Mouse (Mus musculus) E14TG2a.4 (cell line): ENCODE results near the gene Prss45.
"Not testable (repeated sequence)": the region's sequence is repeated elsewhere in the genome, so short reads cannot be mapped to it uniquely, and the experiment has no call there.

Source experiments
- H3K27me3 ChIP-seq: 2 replicates; pipeline ENCODE4 v1.6.1; 2014; ENCODE audit warnings: low read length, control low read depth; ENCODE audit not compliant: insufficient read depth
- H3K36me3 ChIP-seq: 2 replicates; pipeline ENCODE4 v1.6.1; 2014; ENCODE audit warnings: low read length, control low read depth; ENCODE audit not compliant: insufficient read depth
- H3K4me1 ChIP-seq: replicated peaks from 2 replicates; pipeline ENCODE4 v1.6.1; 2014; ENCODE audit warnings: low read depth, low read length, control low read depth
- H3K4me3 ChIP-seq: replicated peaks from 2 replicates; pipeline ENCODE4 v1.5.1; 2014; ENCODE audit warnings: mild to moderate bottlenecking, low read length
- H3K9me3 ChIP-seq: 2 replicates; pipeline ENCODE4 v1.6.1; 2014; ENCODE audit warnings: low read length, control low read depth
- CTCF ChIP-seq: conservative IDR thresholded peaks from 2 replicates; pipeline ENCODE4 v1.5.1; 2014; ENCODE audit warnings: low read length
- NANOG ChIP-seq: IDR thresholded peaks from 2 replicates; pipeline ENCODE4 v1.6.1; 2014; ENCODE audit warnings: borderline replicate concordance, low read length, mixed read lengths
- POU5F1 ChIP-seq: IDR thresholded peaks from 2 replicates; pipeline ENCODE4 v1.6.1; 2014; ENCODE audit warnings: low read length, borderline replicate concordance

Gene Prss45

DNA sequence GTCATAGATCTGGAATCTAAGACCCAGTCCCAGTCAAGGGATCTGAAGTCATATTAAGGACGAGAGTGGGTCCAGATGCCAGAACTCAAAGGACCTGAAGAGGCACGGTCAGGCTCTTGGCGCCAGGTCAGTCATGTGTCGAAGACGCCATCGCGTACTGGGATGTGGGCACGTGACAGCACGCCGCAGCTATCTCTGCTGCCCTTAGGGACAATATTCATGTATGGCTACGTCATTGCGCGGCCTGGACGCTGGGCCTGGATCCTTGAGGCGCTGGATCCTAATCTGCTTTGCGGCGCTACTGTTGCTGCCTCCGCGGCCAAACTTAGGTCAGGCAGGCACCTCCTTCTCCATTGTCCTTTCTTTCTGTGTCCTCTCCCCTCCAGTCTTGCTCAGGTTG lies at the start of gene Prss45:
Prss45 (plus strand) TSS at position 178 of the 400 bp plus-strand sequence.
- Histone ChIP-seq H3K4me3 (peak within 1 kb of the TSS; percentile 72), H3K36me3 (no peaks in the 10 kb centered on the region), H3K9me3 (no peaks in the 10 kb centered on the region), H3K4me1 (peaks cover 51% of the 10 kb centered on the region), H3K27me3 (peaks cover 17% of the 10 kb centered on the region)
- TF ChIP-seq CTCF (no peak), POU5F1 (no peak), NANOG (no peak)

GRCm38 (mm10) chr9:110788169-110788568 lies 46.2 kb upstream of the Prss45 start:
- Histone ChIP-seq H3K36me3 (peaks cover 1% of the 10 kb centered on the region; the same call in 1 of the 2 replicates), H3K9me3 (no peaks in the 10 kb centered on the region), H3K27me3 (peaks cover 5% of the 10 kb centered on the region), H3K4me3 (no peak overlapping the region), H3K4me1 (no peaks in the 10 kb centered on the region)
- TF ChIP-seq POU5F1: no peak
- peak; percentile 59 for TF ChIP-seq CTCF

DNA sequence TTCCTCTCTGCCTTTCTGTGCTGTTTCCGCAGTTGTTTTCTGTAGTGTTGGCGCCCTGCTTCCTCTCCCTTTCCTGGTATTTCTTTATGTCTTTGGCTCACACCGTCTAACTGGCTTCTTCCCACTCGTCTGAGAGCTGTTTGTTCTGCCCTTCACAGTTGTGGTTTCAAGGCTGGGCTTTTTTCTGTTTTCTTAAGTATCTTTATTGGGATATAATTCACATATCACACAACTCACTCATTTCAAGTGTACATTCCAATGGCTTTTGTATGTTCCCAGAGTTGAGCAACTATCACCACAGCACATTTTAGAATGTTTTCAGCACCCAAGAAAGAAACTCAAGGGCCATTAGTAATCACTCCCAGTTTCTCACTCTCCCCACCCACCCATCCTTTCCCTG lies 43.9 kb upstream of the Prss45 start:
- TF ChIP-seq CTCF: no peak
- Histone ChIP-seq H3K27me3 (no peaks in the 10 kb centered on the region), H3K9me3 (no peaks in the 10 kb centered on the region), H3K4me1 (no peaks in the 10 kb centered on the region), H3K4me3 (no peak overlapping the region), H3K36me3 (peaks cover 10% of the 10 kb centered on the region; the same call in 1 of the 2 replicates)

DNA sequence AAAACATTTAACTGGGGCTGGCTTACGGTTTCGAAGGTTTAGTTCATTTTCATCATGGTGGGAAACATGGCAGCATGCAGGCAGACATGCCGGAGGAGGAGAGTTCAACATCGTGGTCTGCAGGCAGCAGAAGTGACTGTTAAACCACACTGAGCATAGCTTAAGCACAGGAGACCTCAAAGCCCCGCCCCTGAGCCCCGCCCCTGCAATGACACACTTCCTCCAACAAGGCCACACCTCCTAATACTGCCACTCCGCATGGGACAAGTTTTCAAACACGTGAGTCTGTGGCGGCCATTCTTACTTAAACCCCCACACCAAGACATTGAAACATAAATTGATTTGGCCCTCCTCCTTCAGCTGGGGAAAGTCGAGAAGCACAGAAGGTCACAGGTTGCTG lies 37.4 kb upstream of the Prss45 start:
- no peaks in the 10 kb centered on the region; the same call in 1 of the 2 replicates for H3K9me3 ChIP-seq
- peaks cover 30% of the 10 kb centered on the region for H3K4me1 ChIP-seq
- peak overlapping the region; percentile 74 for H3K4me3 ChIP-seq
- H3K27me3 ChIP-seq: no peaks in the 10 kb centered on the region
- H3K36me3 ChIP-seq: peaks cover 32% of the 10 kb centered on the region
- TF ChIP-seq POU5F1 (no peak), CTCF (no peak), NANOG (no peak)

- H3K9me3 ChIP-seq: no peaks in the 10 kb centered on the region; the same call in 1 of the 2 replicates
- H3K27me3 ChIP-seq: no peaks in the 10 kb centered on the region
- no peak for TF ChIP-seq POU5F1
- TF ChIP-seq CTCF: no peak
- TF ChIP-seq NANOG: no peak
- H3K4me3 ChIP-seq: peak within 1 kb of the TSS; percentile 74
- peaks cover 35% of the 10 kb centered on the region for H3K36me3 ChIP-seq
- H3K4me1 ChIP-seq: peaks cover 30% of the 10 kb centered on the region
Measured at GRCm38 (mm10) chr9:110797866-110798265, 36.5 kb upstream of the Prss45 start, which contains the start of gene Prss42. Prss42 (plus strand) TSS chr9:110798166.

- peaks cover 28% of the 10 kb centered on the region for H3K4me1 ChIP-seq
- H3K9me3 ChIP-seq: no peaks in the 10 kb centered on the region; the same call in 1 of the 2 replicates
- no peak for TF ChIP-seq CTCF
- TF ChIP-seq POU5F1: no peak
- no peak for TF ChIP-seq NANOG
- H3K4me3 ChIP-seq: no peak overlapping the region
- H3K27me3 ChIP-seq: no peaks in the 10 kb centered on the region
- H3K36me3 ChIP-seq: peaks cover 41% of the 10 kb centered on the region
Measured at GRCm38 (mm10) chr9:110800834-110801479, 33.4 kb upstream of the Prss45 start.

- Histone ChIP-seq H3K9me3 (no peaks in the 10 kb centered on the region), H3K4me1 (peaks cover 6% of the 10 kb centered on the region), H3K4me3 (no peak overlapping the region), H3K27me3 (no peaks in the 10 kb centered on the region), H3K36me3 (peaks cover 42% of the 10 kb centered on the region)
- no peak for TF ChIP-seq NANOG
- no peak for TF ChIP-seq POU5F1
- no peak for TF ChIP-seq CTCF
Measured at GRCm38 (mm10) chr9:110803294-110803693, 31.1 kb upstream of the Prss45 start.

DNA sequence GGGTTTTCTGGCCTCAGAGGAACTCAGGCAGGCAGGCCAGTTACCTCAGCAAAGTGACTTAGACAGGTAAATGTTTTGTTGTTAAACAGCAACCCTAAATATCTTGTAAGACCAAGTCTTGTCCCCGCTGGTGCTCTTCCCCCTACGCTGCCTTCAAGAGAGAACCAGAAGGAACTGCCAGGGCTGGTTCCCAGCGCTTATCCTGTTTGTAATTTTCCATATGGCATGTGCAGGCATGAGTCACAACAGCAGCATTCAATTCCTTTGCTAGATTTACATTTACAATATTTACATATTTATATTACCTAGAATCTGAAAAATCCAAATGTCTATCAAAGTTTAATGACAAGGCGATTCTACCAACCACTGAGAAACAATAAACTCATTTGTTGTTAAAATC lies 24.3 kb upstream of the Prss45 start:
- no peaks in the 10 kb centered on the region for H3K9me3 ChIP-seq
- H3K27me3 ChIP-seq: peaks cover 24% of the 10 kb centered on the region
- H3K4me3 ChIP-seq: no peak overlapping the region
- peaks cover 10% of the 10 kb centered on the region; the same call in 1 of the 2 replicates for H3K36me3 ChIP-seq
- TF ChIP-seq CTCF: no peak
- peaks cover 10% of the 10 kb centered on the region for H3K4me1 ChIP-seq

DNA sequence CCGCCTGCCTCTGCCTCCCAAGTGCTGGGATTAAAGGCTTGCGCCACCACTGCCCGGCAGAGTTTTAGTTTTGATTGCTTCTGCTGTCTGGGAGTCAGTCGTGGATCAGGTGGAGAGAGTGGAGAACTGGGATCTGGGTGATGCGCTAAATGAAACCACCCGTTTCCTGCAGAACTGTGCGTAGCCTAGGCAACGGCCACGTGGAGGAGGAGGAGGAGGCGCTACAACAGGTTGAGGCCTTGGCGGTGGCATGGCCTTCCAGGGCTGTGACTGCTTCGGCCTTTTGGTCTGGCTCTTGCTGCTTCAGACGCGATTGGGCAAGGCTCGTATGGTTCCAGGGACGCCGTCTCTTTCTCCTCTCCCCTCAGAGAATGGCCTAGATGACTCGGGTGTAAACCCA lies 20.6 kb upstream of the Prss45 start, which contains the start of gene Prss44:
Prss44 (plus strand) TSS at position 206 of the 400 bp plus-strand sequence.
- TF ChIP-seq POU5F1: no peak
- H3K27me3 ChIP-seq: peaks cover 59% of the 10 kb centered on the region

GRCm38 (mm10) chr9:110820546-110820945 lies 13.8 kb upstream of the Prss45 start:
- not testable (repeated sequence) for H3K9me3 ChIP-seq, H3K36me3 ChIP-seq, H3K4me3 ChIP-seq, H3K4me1 ChIP-seq
- peaks cover 79% of the 10 kb centered on the region for H3K27me3 ChIP-seq

More for the DNA sequence above, 20.6 kb upstream of the Prss45 start, which contains the start of gene Prss44:
- Histone ChIP-seq H3K36me3 (no peaks in the 10 kb centered on the region), H3K4me1 (peaks cover 10% of the 10 kb centered on the region), H3K4me3 (peak within 1 kb of the TSS; percentile 45; the same call in 1 of the 2 replicates), H3K9me3 (no peaks in the 10 kb centered on the region)
